Mouse (Mus musculus): ENCODE measurements around the gene Nicn1.

Nicn1 gene

GRCm38 (mm10) chr9:108338886-108339781, 48.9 kb downstream of the Nicn1 start, which contains the start of gene Gpx1:
Gene Gpx1 (plus strand): TSS chr9:108338903.
- peak; percentile 81 to 86 for DNase-seq

- DNase-seq = peak; percentile 13 to 27
Measured at GRCm38 (mm10) chr9:108339886-108340257, 49.6 kb downstream of the Nicn1 start.

GRCm38 (mm10) chr9:108340258-108341138, 50.3 kb downstream of the Nicn1 start:
- DNase-seq = peak; percentile 26 to 44

- no peak for DNase-seq
Measured at GRCm38 (mm10) chr9:108341139-108341475, 50.9 kb downstream of the Nicn1 start.

GRCm38 (mm10) chr9:108341801-108342200, 51.6 kb downstream of the Nicn1 start:
- DNase-seq = no peak

GRCm38 (mm10) chr9:108342301-108342831, 52.1 kb downstream of the Nicn1 start:
- peak in 1 of 2 experiments; percentile 18 for DNase-seq

GRCm38 (mm10) chr9:108343331-108343730, 53.1 kb downstream of the Nicn1 start:
- no peak for DNase-seq

GRCm38 (mm10) chr9:108343835-108344234, 53.6 kb downstream of the Nicn1 start:
- no peak for DNase-seq

GRCm38 (mm10) chr9:108344471-108344870, 54.2 kb downstream of the Nicn1 start:
- DNase-seq = no peak
